Mouse (Mus musculus): ENCODE measurements around the gene Pgm2l1. TPM values are rescaled to one million over a fixed set of nuclear protein-coding genes. Genes with fewer than 3 reads are reported as not detected.

The Pgm2l1 gene
- polyA plus RNA-seq, 1 experiment from 2014 or later: 6.2 TPM

GRCm38 (mm10) chr7:100207886-100208285, 19.3 kb upstream of the Pgm2l1 start:
- Histone ChIP-seq H3K9ac (replicated peaks; ENCODE audit: low read length) (no peak overlapping the region), H3K4me2 (ENCODE audit: low read depth, low read length) (no peak overlapping the region), H3K4me1 (ENCODE audit: control insufficient read depth, insufficient read depth, low read length) (no peaks in the 10 kb centered on the region), H3K27me3 (ENCODE audit: control insufficient read depth, insufficient read depth, low read length) (no peaks in the 10 kb centered on the region), H3K4me3 (ENCODE audit: low read depth, low read length) (no peak overlapping the region), H3K36me3 (replicated peaks; ENCODE audit: control insufficient read depth, insufficient read depth, low read depth, low read length) (no peaks in the 10 kb centered on the region), H3K9me3 (replicated peaks; ENCODE audit: control insufficient read depth, low read length) (no peaks in the 10 kb centered on the region), H3K27ac (replicated peaks; ENCODE audit: low read depth, low read length) (no peak overlapping the region)
- no peak for DNase-seq (ENCODE audit: low spot score)
- no peak for ATAC-seq (replicated peaks; ENCODE audit: insufficient number of reproducible peaks, low FRiP score, low TSS enrichment, low read depth)

DNA sequence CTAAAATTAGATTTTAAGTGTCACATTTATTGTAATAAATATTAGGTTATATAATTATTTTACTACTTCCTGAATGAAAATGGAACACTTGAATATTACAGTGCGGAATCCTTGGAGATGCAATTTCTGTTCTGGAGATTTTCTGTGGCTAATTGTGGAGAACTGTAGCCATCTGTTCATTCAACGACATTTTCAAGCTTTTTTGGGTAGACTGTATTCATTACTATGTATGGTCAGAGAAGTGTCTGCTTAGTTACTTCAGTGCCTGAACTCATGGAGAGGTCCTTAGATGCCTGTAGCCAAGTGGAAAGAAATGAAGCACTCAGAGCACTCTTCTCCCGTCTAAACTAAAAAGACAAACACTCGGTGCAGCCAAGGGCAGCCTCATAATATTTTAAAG, 12.9 kb upstream of the Pgm2l1 start:
- no peak overlapping the region for H3K4me2 ChIP-seq (ENCODE audit: low read depth, low read length)
- WGBS: 81% methylated on average over 4 of the region's 4 CpGs
- no peak overlapping the region for H3K9ac ChIP-seq (replicated peaks; ENCODE audit: low read length)
- H3K27me3 ChIP-seq (ENCODE audit: control insufficient read depth, insufficient read depth, low read length): no peaks in the 10 kb centered on the region
- no peak overlapping the region for H3K27ac ChIP-seq (replicated peaks; ENCODE audit: low read depth, low read length)
- H3K9me3 ChIP-seq (replicated peaks; ENCODE audit: control insufficient read depth, low read length): no peaks in the 10 kb centered on the region
- no peak overlapping the region for H3K4me3 ChIP-seq (ENCODE audit: low read depth, low read length)
- H3K4me1 ChIP-seq (ENCODE audit: control insufficient read depth, insufficient read depth, low read length): no peaks in the 10 kb centered on the region
- DNase-seq (ENCODE audit: low spot score) (no peak), ATAC-seq (replicated peaks; ENCODE audit: insufficient number of reproducible peaks, low FRiP score, low TSS enrichment, low read depth) (no peak)
- H3K36me3 ChIP-seq (replicated peaks; ENCODE audit: control insufficient read depth, insufficient read depth, low read depth, low read length): no peaks in the 10 kb centered on the region

- Histone ChIP-seq H3K27me3 (ENCODE audit: control insufficient read depth, insufficient read depth, low read length) (no peaks in the 10 kb centered on the region), H3K27ac (replicated peaks; ENCODE audit: low read depth, low read length) (no peak overlapping the region), H3K4me2 (ENCODE audit: low read depth, low read length) (no peak overlapping the region), H3K9me3 (replicated peaks; ENCODE audit: control insufficient read depth, low read length) (no peaks in the 10 kb centered on the region), H3K4me1 (ENCODE audit: control insufficient read depth, insufficient read depth, low read length) (no peaks in the 10 kb centered on the region), H3K9ac (replicated peaks; ENCODE audit: low read length) (no peak overlapping the region), H3K4me3 (ENCODE audit: low read depth, low read length) (no peak overlapping the region), H3K36me3 (replicated peaks; ENCODE audit: control insufficient read depth, insufficient read depth, low read depth, low read length) (no peaks in the 10 kb centered on the region)
- DNase-seq (ENCODE audit: low spot score) (no peak), ATAC-seq (replicated peaks; ENCODE audit: insufficient number of reproducible peaks, low FRiP score, low TSS enrichment, low read depth) (no peak)
- 80% methylated on average over 6 of the region's 6 CpGs for WGBS
Observed at GRCm38 (mm10) chr7:100215116-100215732, 12.0 kb upstream of the Pgm2l1 start.

- Histone ChIP-seq H3K4me3 (ENCODE audit: low read depth, low read length) (no peak overlapping the region), H3K27ac (replicated peaks; ENCODE audit: low read depth, low read length) (no peak overlapping the region), H3K9ac (replicated peaks; ENCODE audit: low read length) (no peak overlapping the region), H3K36me3 (replicated peaks; ENCODE audit: control insufficient read depth, insufficient read depth, low read depth, low read length) (no peaks in the 10 kb centered on the region), H3K27me3 (ENCODE audit: control insufficient read depth, insufficient read depth, low read length) (no peaks in the 10 kb centered on the region), H3K9me3 (replicated peaks; ENCODE audit: control insufficient read depth, low read length) (no peaks in the 10 kb centered on the region), H3K4me1 (ENCODE audit: control insufficient read depth, insufficient read depth, low read length) (no peaks in the 10 kb centered on the region), H3K4me2 (ENCODE audit: low read depth, low read length) (no peak overlapping the region)
- 71% methylated on average over 10 of the region's 10 CpGs for WGBS
- no peak for DNase-seq (ENCODE audit: low spot score)
- no peak for ATAC-seq (replicated peaks; ENCODE audit: insufficient number of reproducible peaks, low FRiP score, low TSS enrichment, low read depth)
Observed at GRCm38 (mm10) chr7:100215976-100216375, 11.2 kb upstream of the Pgm2l1 start.

DNA sequence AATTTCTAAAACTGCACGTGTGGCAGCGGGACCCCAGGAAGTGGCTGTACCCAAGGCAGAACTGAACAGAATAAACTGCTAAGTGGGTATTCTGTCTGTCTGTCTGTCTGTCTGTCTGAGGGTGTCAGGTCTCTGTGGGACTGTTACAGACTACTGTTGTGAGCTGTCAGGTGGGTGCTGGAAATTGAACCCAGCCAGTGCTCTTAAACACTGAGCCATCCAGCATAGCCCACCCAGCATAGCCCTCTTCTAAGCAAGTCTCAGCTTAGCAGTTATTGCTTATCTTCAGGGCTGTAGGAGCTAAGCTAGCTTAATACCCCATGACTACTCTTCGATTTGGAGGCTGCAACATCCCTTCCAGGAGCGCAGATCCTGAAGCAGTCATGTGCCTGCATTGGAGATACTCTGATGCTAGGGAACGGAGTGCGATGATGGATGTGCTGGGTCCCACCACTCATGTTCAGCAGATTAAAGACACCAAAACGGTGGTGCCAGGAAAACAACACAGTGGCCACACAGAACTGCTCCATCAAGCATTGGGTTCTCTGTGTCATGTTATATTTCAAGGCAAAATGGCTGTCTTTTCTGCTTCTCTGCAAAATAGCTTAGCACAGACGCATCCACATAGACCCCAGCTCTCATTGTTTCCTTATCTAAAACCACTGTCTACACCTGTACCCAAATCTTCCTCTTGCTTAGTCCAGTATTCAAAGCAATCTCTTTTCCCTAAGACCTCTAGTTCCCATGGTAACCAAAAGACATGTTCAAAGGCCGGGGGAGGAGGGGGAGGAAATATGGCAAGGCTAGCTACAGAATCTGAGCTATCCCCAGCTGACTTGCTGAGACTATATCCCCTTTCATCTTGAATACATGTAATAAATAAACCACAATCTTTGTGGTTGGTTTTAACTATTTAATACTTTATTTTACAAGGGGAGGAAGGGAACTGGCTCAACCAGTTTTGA, 10.3 kb upstream of the Pgm2l1 start:
- H3K36me3 ChIP-seq (replicated peaks; ENCODE audit: control insufficient read depth, insufficient read depth, low read depth, low read length): no peaks in the 10 kb centered on the region
- DNase-seq (ENCODE audit: low spot score): peak; percentile 33
- no peaks in the 10 kb centered on the region for H3K27me3 ChIP-seq (ENCODE audit: control insufficient read depth, insufficient read depth, low read length)
- H3K9ac ChIP-seq (replicated peaks; ENCODE audit: low read length): no peak overlapping the region
- H3K9me3 ChIP-seq (replicated peaks; ENCODE audit: control insufficient read depth, low read length): no peaks in the 10 kb centered on the region
- no peak overlapping the region for H3K27ac ChIP-seq (replicated peaks; ENCODE audit: low read depth, low read length)
- ATAC-seq (replicated peaks; ENCODE audit: insufficient number of reproducible peaks, low FRiP score, low TSS enrichment, low read depth): no peak
- no peak overlapping the region for H3K4me2 ChIP-seq (ENCODE audit: low read depth, low read length)
- no peak overlapping the region for H3K4me3 ChIP-seq (ENCODE audit: low read depth, low read length)
- H3K4me1 ChIP-seq (ENCODE audit: control insufficient read depth, insufficient read depth, low read length): no peaks in the 10 kb centered on the region
- WGBS: 76% methylated on average over 9 of the region's 9 CpGs

DNA sequence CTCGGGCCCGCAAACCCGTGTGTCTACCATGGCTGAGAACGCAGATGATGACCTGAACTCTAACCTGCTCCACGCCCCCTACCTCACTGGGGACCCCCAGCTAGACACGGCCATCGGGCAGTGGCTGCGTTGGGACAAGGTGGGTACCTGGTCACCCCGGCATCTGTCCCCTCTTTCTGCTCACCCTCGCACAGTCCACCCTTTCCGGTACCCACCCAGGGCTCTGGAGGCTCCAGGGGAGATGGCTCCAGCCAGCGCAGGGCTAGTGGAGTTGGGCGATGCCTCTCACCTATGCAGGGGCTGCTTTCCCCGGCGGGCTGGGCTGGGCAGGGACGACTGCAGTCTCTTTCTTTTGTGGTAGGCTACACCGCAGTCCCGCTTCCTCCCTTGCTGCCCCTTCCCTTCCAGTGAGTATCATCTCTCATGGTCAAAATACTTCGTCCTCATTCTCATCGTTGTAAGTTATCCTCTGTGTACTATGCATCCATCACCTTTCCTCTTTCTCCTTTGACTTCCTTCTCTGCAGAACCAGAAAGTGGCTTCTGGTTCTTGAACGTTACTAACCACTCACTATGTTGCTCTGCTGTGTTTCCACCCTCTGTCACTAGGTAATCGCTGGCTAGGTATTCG, 817 bp downstream of the Pgm2l1 start:
- Histone ChIP-seq H3K4me3 (ENCODE audit: low read depth, low read length) (peak overlapping the region; percentile 85), H3K9me3 (replicated peaks; ENCODE audit: control insufficient read depth, low read length) (no peaks in the 10 kb centered on the region), H3K4me1 (ENCODE audit: control insufficient read depth, insufficient read depth, low read length) (no peaks in the 10 kb centered on the region), H3K36me3 (replicated peaks; ENCODE audit: control insufficient read depth, insufficient read depth, low read depth, low read length) (no peaks in the 10 kb centered on the region), H3K9ac (replicated peaks; ENCODE audit: low read length) (peak overlapping the region; percentile 82), H3K27ac (replicated peaks; ENCODE audit: low read depth, low read length) (peak overlapping the region; percentile 71), H3K4me2 (ENCODE audit: low read depth, low read length) (peak overlapping the region; percentile 95), H3K27me3 (ENCODE audit: control insufficient read depth, insufficient read depth, low read length) (no peaks in the 10 kb centered on the region)
- under 1% methylated on average over 23 of the region's 23 CpGs for WGBS
- ATAC-seq (replicated peaks; ENCODE audit: insufficient number of reproducible peaks, low FRiP score, low TSS enrichment, low read depth): peak; percentile 78
- peak; percentile 19 for DNase-seq (ENCODE audit: low spot score)

GRCm38 (mm10) chr7:100228957-100229356, 1.8 kb downstream of the Pgm2l1 start:
- H3K4me3 ChIP-seq (ENCODE audit: low read depth, low read length): peak overlapping the region; percentile 85
- H3K4me2 ChIP-seq (ENCODE audit: low read depth, low read length): no peak overlapping the region
- H3K9me3 ChIP-seq (replicated peaks; ENCODE audit: control insufficient read depth, low read length): no peaks in the 10 kb centered on the region
- ATAC-seq (replicated peaks; ENCODE audit: insufficient number of reproducible peaks, low FRiP score, low TSS enrichment, low read depth): no peak
- no peak overlapping the region for H3K27ac ChIP-seq (replicated peaks; ENCODE audit: low read depth, low read length)
- H3K9ac ChIP-seq (replicated peaks; ENCODE audit: low read length): no peak overlapping the region
- WGBS: 67% methylated on average over 3 of the region's 3 CpGs
- no peaks in the 10 kb centered on the region for H3K4me1 ChIP-seq (ENCODE audit: control insufficient read depth, insufficient read depth, low read length)
- DNase-seq (ENCODE audit: low spot score): no peak
- no peaks in the 10 kb centered on the region for H3K27me3 ChIP-seq (ENCODE audit: control insufficient read depth, insufficient read depth, low read length)
- H3K36me3 ChIP-seq (replicated peaks; ENCODE audit: control insufficient read depth, insufficient read depth, low read depth, low read length): no peaks in the 10 kb centered on the region

GRCm38 (mm10) chr7:100230646-100231045, 3.5 kb downstream of the Pgm2l1 start:
- 93% methylated on average over 1 of the region's 1 CpGs for WGBS

More at GRCm38 (mm10) chr7:100230646-100231045, 3.5 kb downstream of the Pgm2l1 start:
- Histone ChIP-seq H3K9ac (replicated peaks; ENCODE audit: low read length) (no peak overlapping the region), H3K4me1 (ENCODE audit: control insufficient read depth, insufficient read depth, low read length) (no peaks in the 10 kb centered on the region), H3K27me3 (ENCODE audit: control insufficient read depth, insufficient read depth, low read length) (no peaks in the 10 kb centered on the region), H3K4me2 (ENCODE audit: low read depth, low read length) (no peak overlapping the region), H3K9me3 (replicated peaks; ENCODE audit: control insufficient read depth, low read length) (no peaks in the 10 kb centered on the region), H3K36me3 (replicated peaks; ENCODE audit: control insufficient read depth, insufficient read depth, low read depth, low read length) (no peaks in the 10 kb centered on the region), H3K4me3 (ENCODE audit: low read depth, low read length) (no peak overlapping the region), H3K27ac (replicated peaks; ENCODE audit: low read depth, low read length) (no peak overlapping the region)
- ATAC-seq (replicated peaks; ENCODE audit: insufficient number of reproducible peaks, low FRiP score, low TSS enrichment, low read depth) (no peak), DNase-seq (ENCODE audit: low spot score) (no peak)

Data from embryonic facial prominence, embryonic 11.5 days (tissue).